Comparison of ENCODE assay signal across 8 mouse cellular contexts in genomic region chr10:38357539-38358232, GRCm38 (mm10).
DNase-seq lines count a peak whose midpoint lies in the region; ATAC-seq and TF ChIP-seq lines count a peak whose summit lies in the region.
"Had no signal": no experiment of that assay in that cellular context is flagged by ENCODE, and none has a peak within 500 bp of the region (broad histone marks: within the 10 kb centered on the region; RNA-seq: fewer than 3 reads in every experiment).

No protein-coding gene starts in this region.

- no peaks in the 10 kb centered on the region for H3K9me3 ChIP-seq in embryonic facial prominence, embryonic 10.5 days

- H3K4me3 ChIP-seq in layer of hippocampus, adult 2 months = no peak overlapping the region
- no peak overlapping the region for H3K4me3 ChIP-seq in embryonic facial prominence, embryonic 10.5 days

- WGBS in embryonic facial prominence, embryonic 10.5 days = 51% methylated on average over 1 of the region's 1 CpGs

- H3K4me1 ChIP-seq in embryonic facial prominence, embryonic 10.5 days = peaks cover 17% of the 10 kb centered on the region

- no peaks in the 10 kb centered on the region for H3K27me3 ChIP-seq in embryonic facial prominence, embryonic 10.5 days (replicated peaks; ENCODE audit: low read depth, poor library complexity, severe bottlenecking)

- peak; percentile 12 for DNase-seq in layer of hippocampus, adult 9-11 months
- DNase-seq in layer of hippocampus, adult 2 months (ENCODE audit: low spot score in 2 of 2) = no peak
- DNase-seq in embryonic facial prominence, embryonic 10.5 days (ENCODE audit: low spot score) = peak; percentile 52
- DNase-seq in forelimb bud, embryonic 11.5 days (ENCODE audit: low read depth, low spot score) = peak; percentile 36
- peak; percentile 21 for DNase-seq in retina, embryonic 14.5 days (ENCODE audit: low spot score)
- no peak for DNase-seq in adrenal gland, postnatal 4 days (ENCODE audit: low spot score in 2 of 2)
- DNase-seq: thymus, adult 18-20 months had no signal

- TF ChIP-seq CTCF in layer of hippocampus, adult 2 months (conservative IDR thresholded peaks at IDR 0.05) = no peak

- no peaks in the 10 kb centered on the region for H3K36me3 ChIP-seq in embryonic facial prominence, embryonic 10.5 days (replicated peaks)

- no peak for ATAC-seq in granulocyte monocyte progenitor cell, adult 5-6 weeks (replicated peaks; ENCODE audit: poor library complexity, severe bottlenecking)

- H3K27ac ChIP-seq in layer of hippocampus, adult 2 months = no peak overlapping the region
- H3K27ac ChIP-seq in embryonic facial prominence, embryonic 10.5 days (replicated peaks) = no peak overlapping the region; the same call in 1 of the 2 replicates

Comparison
In these comparisons a context has a peak if more than half of its experiments do, and no peak if none do; other contexts are left out.
1. DNase-seq: peak in layer of hippocampus, adult 9-11 months (single experiment), embryonic facial prominence, embryonic 10.5 days (single experiment), forelimb bud, embryonic 11.5 days (single experiment) and retina, embryonic 14.5 days (single experiment); none in layer of hippocampus, adult 2 months (0 of 2) and adrenal gland, postnatal 4 days (0 of 2).